Mouse (Mus musculus) kidney, embryonic 14.5 days (tissue): Measurements from ENCODE around the gene Rbm14. TPM values are rescaled to one million over a fixed set of nuclear protein-coding genes. Genes with fewer than 3 reads are reported as not detected.
A peak's percentile ranks its signal among the peaks of the same experiment; 100 is the strongest.

Experiments
- ATAC-seq: fragments of 200-750 bp; cut with Nextera tagmentation; 2 replicates; pipeline ENCODE4 v1.8.0; 2017; ENCODE audit warnings: moderate number of reproducible peaks, mild to moderate bottlenecking, moderate TSS enrichment, moderate library complexity; ENCODE audit not compliant: low FRiP score, low TSS enrichment
- H3K27ac ChIP-seq: fragments of 300-500 bp; sonication (generic); 2 replicates; pipeline ENCODE4 v1.5.1; 2014; ENCODE audit warnings: low read depth, mild to moderate bottlenecking, low read length, moderate library complexity, mixed read lengths
- H3K27me3 ChIP-seq: fragments of 300-500 bp; sonication (generic); 2 replicates; pipeline ENCODE4 v1.6.1; 2014; ENCODE audit warnings: mild to moderate bottlenecking, low read length; ENCODE audit not compliant: control insufficient read depth, insufficient read depth
- H3K36me3 ChIP-seq: fragments of 300-500 bp; sonication (generic); 2 replicates; pipeline ENCODE4 v1.6.1; 2014; ENCODE audit warnings: low read length, mixed read lengths; ENCODE audit not compliant: control insufficient read depth, insufficient read depth
- H3K4me1 ChIP-seq: fragments of 300-500 bp; sonication (generic); 2 replicates; pipeline ENCODE4 v1.6.1; 2014; ENCODE audit warnings: low read length, mixed read lengths; ENCODE audit not compliant: control insufficient read depth, insufficient read depth
- H3K4me2 ChIP-seq: fragments of 300-500 bp; sonication (generic); replicated peaks from 2 replicates; pipeline ENCODE4 v1.6.1; 2014; ENCODE audit warnings: low read depth, mild to moderate bottlenecking, low read length
- H3K4me3 ChIP-seq: fragments of 300-500 bp; sonication (generic); 2 replicates; pipeline ENCODE4 v1.5.1; 2014; ENCODE audit warnings: mild to moderate bottlenecking, low read length
- H3K9ac ChIP-seq: fragments of 300-500 bp; sonication (generic); 2 replicates; pipeline ENCODE4 v1.6.1; 2014; ENCODE audit warnings: low read depth, mild to moderate bottlenecking, low read length, moderate library complexity
- H3K9me3 ChIP-seq: fragments of 300-500 bp; sonication (generic); 2 replicates; pipeline ENCODE4 v1.6.1; 2016; ENCODE audit warnings: low read length; ENCODE audit not compliant: control insufficient read depth
- WGBS: fragments of 180-500 bp; shearing (Covaris S2); extraction: QIAGEN DNeasy Blood & Tissue Kit; methylation state at CpG from one replicate; pipeline ENCODE4 v1.1.7; 2014; 5-methylcytosine and 5-hydroxymethylcytosine counted together
- polyA plus RNA-seq: library from polyadenylated mRNA; unstranded; fragments of >200 nt; fragmentation: Nextera tagmentation; extraction: Ambion mirVana; gene quantifications from 2 replicates; pipeline ENCODE4 v1.2.1, GENCODE M21; 2014

The Rbm14 gene
- polyA plus RNA-seq, 1 experiment from 2014 or later, result 102 TPM

DNA sequence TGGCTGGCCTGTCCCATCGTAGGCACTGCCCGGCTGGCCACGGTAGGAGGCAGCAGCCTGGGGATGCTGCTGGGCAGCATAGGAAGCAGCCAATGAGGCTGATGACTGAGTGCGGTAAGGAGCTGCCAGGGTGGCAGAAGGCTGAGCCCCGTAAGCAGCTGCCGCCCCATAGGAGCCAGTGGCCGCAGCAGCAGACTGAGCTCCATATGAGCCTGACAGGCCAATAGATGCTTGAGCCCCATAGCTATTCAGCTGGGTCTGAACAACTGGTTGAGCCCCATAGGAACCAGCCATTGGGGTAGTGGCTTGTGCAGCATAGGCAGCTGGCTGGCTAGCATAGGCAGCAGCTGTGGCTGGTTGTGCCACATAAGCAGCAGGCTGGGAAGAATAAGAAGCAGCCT is 8.7 kb downstream of the Rbm14 start:
- no peaks in the 10 kb centered on the region for H3K27me3 ChIP-seq
- H3K36me3 ChIP-seq, result peaks cover 60% of the 10 kb centered on the region
- WGBS, result 97% methylated on average over 7 of the region's 7 CpGs
- no peaks in the 10 kb centered on the region for H3K9me3 ChIP-seq
- no peak for ATAC-seq
- no peak overlapping the region for H3K27ac ChIP-seq
- 0 out of 2 replicates have a peak, but pooled peaks cover under 1% of the 10 kb centered on the region for H3K4me1 ChIP-seq
- no peak overlapping the region for H3K9ac ChIP-seq
- H3K4me3 ChIP-seq, result no peak overlapping the region
- H3K4me2 ChIP-seq, result no peak overlapping the region

DNA sequence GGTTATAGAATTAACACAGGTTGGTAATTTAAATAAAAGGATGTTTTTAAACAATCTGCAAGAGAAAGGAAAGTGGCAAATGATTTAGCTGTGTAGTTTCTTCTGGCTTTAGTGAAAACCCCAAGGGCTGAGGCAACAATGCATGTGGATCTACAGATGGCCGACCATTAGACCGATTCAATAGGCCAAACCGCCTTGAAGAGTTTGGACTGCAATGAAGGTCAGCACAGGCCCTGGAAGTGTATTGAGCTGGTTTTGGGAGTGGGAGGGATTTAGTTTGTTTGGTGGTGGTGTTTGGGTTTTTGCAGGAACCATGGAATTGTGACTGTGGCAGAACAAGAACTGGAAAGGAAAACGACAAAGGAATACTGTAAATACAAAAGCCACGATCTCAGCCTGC is 12.4 kb downstream of the Rbm14 start:
- H3K27ac ChIP-seq, result no peak overlapping the region
- H3K36me3 ChIP-seq, result peaks cover 62% of the 10 kb centered on the region
- H3K4me1 ChIP-seq, result peaks cover 6% of the 10 kb centered on the region; the same call in 1 of the 2 replicates
- H3K27me3 ChIP-seq, result no peaks in the 10 kb centered on the region
- no peak for ATAC-seq
- H3K9ac ChIP-seq, result no peak overlapping the region
- WGBS, result 95% methylated on average over 5 of the region's 5 CpGs
- H3K4me2 ChIP-seq, result no peak overlapping the region
- H3K4me3 ChIP-seq, result no peak overlapping the region
- H3K9me3 ChIP-seq, result no peaks in the 10 kb centered on the region

DNA sequence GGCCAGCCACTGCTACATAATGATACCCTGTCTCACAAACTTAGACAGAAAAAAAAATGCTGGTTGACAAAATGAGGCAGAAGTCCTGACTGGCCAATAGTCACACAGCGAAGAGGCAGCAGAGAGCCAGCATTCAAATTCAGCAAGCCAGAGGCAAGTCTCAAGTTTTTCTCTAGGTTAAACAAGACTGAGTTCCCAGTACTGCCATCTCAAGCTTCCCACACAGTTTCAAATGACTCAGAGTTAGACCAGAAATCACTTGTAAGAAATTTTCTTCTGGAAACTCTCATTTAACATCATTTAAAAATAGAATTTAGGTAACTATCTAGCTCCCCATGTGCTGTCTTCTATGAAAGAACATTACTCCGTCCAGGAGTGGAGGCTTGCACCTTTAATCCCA is 13.6 kb downstream of the Rbm14 start:
- Histone ChIP-seq H3K4me3 (no peak overlapping the region), H3K9ac (no peak overlapping the region), H3K9me3 (no peaks in the 10 kb centered on the region), H3K27ac (no peak overlapping the region), H3K36me3 (peaks cover 50% of the 10 kb centered on the region), H3K27me3 (no peaks in the 10 kb centered on the region), H3K4me2 (no peak overlapping the region), H3K4me1 (peaks cover 6% of the 10 kb centered on the region; the same call in 1 of the 2 replicates)
- WGBS, result 98% methylated on average over 2 of the region's 2 CpGs
- ATAC-seq, result no peak

DNA sequence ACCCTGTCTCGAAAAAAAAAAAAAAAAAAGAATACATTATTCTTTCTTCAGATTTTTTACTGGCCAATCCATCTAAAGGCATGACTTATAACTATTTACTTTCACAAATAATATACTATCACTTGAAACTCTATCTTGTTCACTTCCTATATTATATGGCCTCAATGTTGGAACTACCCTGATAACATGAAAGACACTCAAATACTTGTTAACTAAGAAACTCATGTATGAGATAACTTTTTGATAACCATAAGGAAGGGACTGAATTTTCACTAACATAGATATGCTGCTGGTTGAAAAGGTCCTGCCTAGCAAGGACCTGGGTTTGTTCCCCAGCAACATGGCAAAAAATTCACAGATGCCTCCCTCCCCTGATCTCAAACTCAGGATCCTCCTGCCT is 15.5 kb downstream of the Rbm14 start:
- Histone ChIP-seq H3K4me1 (peaks cover 17% of the 10 kb centered on the region), H3K9ac (no peak overlapping the region), H3K9me3 (no peaks in the 10 kb centered on the region), H3K4me3 (no peak overlapping the region), H3K36me3 (peaks cover 44% of the 10 kb centered on the region), H3K27ac (no peak overlapping the region), H3K27me3 (no peaks in the 10 kb centered on the region), H3K4me2 (no peak overlapping the region)
- 54% methylated on average over 1 of the region's 1 CpGs for WGBS
- no peak for ATAC-seq

DNA sequence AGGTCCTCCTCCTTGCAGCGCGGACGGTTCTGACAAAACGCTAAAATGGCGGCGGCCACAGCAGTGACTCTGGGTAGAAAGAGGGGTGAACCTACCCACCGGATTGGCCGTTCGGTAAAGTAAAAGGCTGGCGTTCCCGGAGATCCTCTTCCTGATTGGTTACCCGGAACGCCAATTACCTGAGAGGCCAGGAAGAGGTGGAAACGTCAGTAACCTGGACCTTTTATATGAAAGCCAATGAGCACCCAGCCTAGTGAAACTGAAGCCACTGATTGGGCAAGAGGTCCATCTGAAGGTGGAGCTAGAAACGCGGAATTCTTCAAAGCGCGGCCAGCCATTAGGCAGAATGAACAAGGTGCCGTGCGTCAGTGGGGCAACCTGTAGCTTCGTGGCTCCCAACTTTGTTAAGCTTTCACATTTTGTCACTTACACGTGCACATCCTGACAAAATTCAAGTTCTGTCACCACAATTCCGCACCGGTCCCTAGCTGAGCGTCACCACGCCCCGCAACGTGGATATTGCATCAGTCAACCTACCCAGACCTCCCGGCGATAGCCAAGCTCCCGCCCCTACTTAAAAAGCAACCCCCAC is 17.5 kb downstream of the Rbm14 start, which contains the start of gene Rbm4:
Gene Rbm4, minus strand, starts transcription at position 71 of the 592 bp plus-strand sequence.
- Histone ChIP-seq H3K4me3 (peak within 1 kb of the TSS; percentile 91), H3K27me3 (no peaks in the 10 kb centered on the region), H3K9me3 (no peaks in the 10 kb centered on the region), H3K36me3 (peaks cover 35% of the 10 kb centered on the region), H3K9ac (peak within 1 kb of the TSS; percentile 84), H3K4me2 (peak within 1 kb of the TSS; percentile 65), H3K4me1 (peaks cover 17% of the 10 kb centered on the region), H3K27ac (peak within 1 kb of the TSS; percentile 83)
- peak; percentile 98 for ATAC-seq
- WGBS, result under 1% methylated on average over 31 of the region's 31 CpGs

DNA sequence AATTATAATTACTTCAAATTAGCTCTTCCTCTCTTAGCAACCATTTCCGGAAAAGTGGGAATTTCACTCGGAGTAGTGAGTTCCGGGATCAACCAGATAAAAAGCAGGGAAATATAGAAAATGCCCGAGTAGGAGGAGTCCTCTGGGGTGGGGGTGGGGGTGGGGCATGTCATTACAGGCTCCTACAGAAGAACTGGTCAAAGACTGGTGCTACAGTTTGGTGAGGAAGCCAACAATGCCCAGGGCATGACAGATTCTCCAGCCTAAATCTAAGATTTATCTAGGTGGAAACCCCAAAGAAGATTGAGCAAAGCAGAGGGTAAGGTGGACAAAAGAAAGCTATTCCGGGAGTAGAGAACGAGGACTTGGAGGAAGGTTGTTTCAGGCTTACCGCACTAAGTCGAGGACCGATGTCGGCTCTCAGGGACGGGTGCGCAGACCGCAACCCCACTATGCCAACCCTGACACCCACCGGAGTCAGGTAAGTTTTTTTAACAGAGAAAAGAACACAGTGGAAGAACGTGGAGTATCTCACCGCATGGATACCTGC is 18.1 kb downstream of the Rbm14 start:
- H3K4me2 ChIP-seq, result peak overlapping the region; percentile 65
- ATAC-seq, result peak; percentile 41
- H3K27me3 ChIP-seq, result no peaks in the 10 kb centered on the region
- H3K9me3 ChIP-seq, result no peaks in the 10 kb centered on the region
- peaks cover 17% of the 10 kb centered on the region for H3K4me1 ChIP-seq
- H3K9ac ChIP-seq, result peak overlapping the region; percentile 84
- H3K27ac ChIP-seq, result peak overlapping the region; percentile 83
- WGBS, result under 1% methylated on average over 16 of the region's 16 CpGs
- H3K36me3 ChIP-seq, result peaks cover 36% of the 10 kb centered on the region
- peak overlapping the region; percentile 91 for H3K4me3 ChIP-seq

DNA sequence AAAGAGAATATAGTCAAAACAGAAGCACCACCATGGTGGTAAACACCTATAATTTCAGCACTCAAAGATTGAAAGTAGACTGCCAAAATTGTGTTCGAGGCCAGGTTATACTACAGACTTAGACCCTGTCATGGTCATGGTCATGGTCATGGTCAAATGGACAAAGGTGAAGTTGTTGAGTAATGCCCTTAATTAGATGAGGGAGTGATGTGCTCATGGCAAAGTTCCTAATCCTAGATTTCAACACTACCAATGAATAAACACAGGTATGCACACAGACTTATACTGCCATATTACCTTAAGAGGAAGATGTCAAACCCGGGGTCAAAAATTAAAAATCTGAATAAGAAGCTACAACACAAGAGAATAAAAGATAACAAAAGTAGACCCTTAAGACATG is 25.1 kb downstream of the Rbm14 start:
- Histone ChIP-seq H3K27me3 (no peaks in the 10 kb centered on the region), H3K4me1 (0 out of 2 replicates have a peak, but pooled peaks cover 1% of the 10 kb centered on the region), H3K9me3 (no peaks in the 10 kb centered on the region), H3K9ac (no peak overlapping the region), H3K4me2 (no peak overlapping the region), H3K36me3 (peaks cover 91% of the 10 kb centered on the region), H3K4me3 (no peak overlapping the region), H3K27ac (no peak overlapping the region)
- WGBS, result 78% methylated on average over 2 of the region's 2 CpGs
- no peak for ATAC-seq

DNA sequence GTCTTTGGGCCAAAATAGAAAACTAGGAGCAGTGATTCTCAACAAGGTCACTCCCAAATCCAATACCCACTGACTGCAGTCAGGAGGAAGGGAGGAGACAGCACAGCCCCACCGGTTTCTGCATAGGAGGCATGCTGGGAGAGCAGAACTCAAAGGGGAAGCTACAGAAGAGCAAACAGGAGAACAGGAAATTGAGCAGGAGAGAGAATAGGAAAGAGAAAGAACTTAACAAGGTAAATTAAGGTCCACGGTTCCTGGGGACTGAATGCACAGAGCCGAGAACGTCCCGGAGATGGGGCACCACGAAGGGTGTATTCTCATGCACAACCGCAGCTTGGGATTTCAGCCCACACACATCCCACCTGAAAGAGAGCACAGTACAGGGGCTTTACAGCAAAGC is 26.2 kb downstream of the Rbm14 start:
- no peak for ATAC-seq
- Histone ChIP-seq H3K27ac (no peak overlapping the region), H3K36me3 (peaks cover 93% of the 10 kb centered on the region), H3K4me2 (no peak overlapping the region), H3K9ac (no peak overlapping the region), H3K4me1 (no peaks in the 10 kb centered on the region), H3K4me3 (no peak overlapping the region), H3K9me3 (no peaks in the 10 kb centered on the region), H3K27me3 (no peaks in the 10 kb centered on the region)
- 93% methylated on average over 7 of the region's 7 CpGs for WGBS

DNA sequence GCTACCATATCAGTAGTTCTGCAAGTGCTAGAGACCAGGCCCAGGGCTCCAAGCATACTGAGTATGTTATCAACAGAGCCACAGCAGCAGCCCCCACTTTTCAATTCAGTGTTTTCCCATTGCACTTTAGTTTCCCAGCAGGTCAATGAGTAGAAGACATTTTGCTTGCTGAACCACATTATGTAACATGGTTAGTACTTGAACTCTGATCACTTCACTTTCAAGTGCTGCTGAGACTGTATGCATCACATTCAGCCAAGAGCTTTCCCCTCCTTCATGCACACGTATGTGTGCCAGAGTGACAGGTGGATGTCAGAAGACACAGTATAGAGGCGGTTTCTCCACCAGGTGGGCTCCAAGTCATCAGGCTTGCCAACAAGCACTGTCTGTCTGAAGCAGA is 28.5 kb downstream of the Rbm14 start:
- no peak overlapping the region for H3K9ac ChIP-seq
- H3K4me3 ChIP-seq, result no peak overlapping the region
- no peaks in the 10 kb centered on the region for H3K4me1 ChIP-seq
- no peak overlapping the region for H3K27ac ChIP-seq
- no peaks in the 10 kb centered on the region for H3K27me3 ChIP-seq
- ATAC-seq, result no peak
- 88% methylated on average over 2 of the region's 2 CpGs for whole genome bisulfite sequencing
- H3K4me2 ChIP-seq, result no peak overlapping the region
- H3K9me3 ChIP-seq, result no peaks in the 10 kb centered on the region
- H3K36me3 ChIP-seq, result peaks cover 91% of the 10 kb centered on the region
